ENCODE assay signal across 16 mouse cellular contexts in genomic region chr12:30698256-30698655, GRCm38 (mm10).
DNase-seq lines count a peak whose midpoint lies in the region; ATAC-seq and TF ChIP-seq lines count a peak whose summit lies in the region.
"Had no signal": no experiment of that assay in that cellular context is flagged by ENCODE, and none has a peak within 500 bp of the region (broad histone marks: within the 10 kb centered on the region; RNA-seq: fewer than 3 reads in every experiment).

No protein-coding gene starts in this region.

- H3K4me3 ChIP-seq in lung, embryonic 14.5 days (ENCODE audit: low read depth, low read length), result no peak overlapping the region
- H3K4me3 ChIP-seq: erythroblast, embryonic 14.5 days; hindbrain, embryonic 10.5 days; intestine, embryonic 15.5 days; megakaryocyte, embryonic 14.5 days had no signal

- no peak for TF ChIP-seq CTCF in lung, embryonic 14.5 days (IDR thresholded peaks at IDR 0.05; ENCODE audit: low read depth)

- no peaks in the 10 kb centered on the region for H3K9me3 ChIP-seq in lung, embryonic 14.5 days (ENCODE audit: low read depth, low read length)
- H3K9me3 ChIP-seq: hindbrain, embryonic 10.5 days; intestine, embryonic 15.5 days; megakaryocyte, embryonic 14.5 days had no signal

- ATAC-seq in lung, embryonic 14.5 days (ENCODE audit: insufficient read depth), result no peak
- ATAC-seq in megakaryocyte, adult 5-6 weeks (ENCODE audit: poor library complexity, severe bottlenecking), result no peak
- ATAC-seq: activated CD4-positive, CD25-positive, alpha-beta regulatory T cell, adult 4 months; CD4-positive, CD25-positive, alpha-beta regulatory T cell, adult 4 months; intestine, embryonic 15.5 days; liver, postnatal 0 days had no signal

- no peak overlapping the region for H3K9ac ChIP-seq in lung, embryonic 14.5 days
- H3K9ac ChIP-seq: intestine, embryonic 15.5 days; liver, postnatal 0 days had no signal

- 65% methylated on average over 6 of the region's 6 CpGs for WGBS in lung, embryonic 14.5 days

- H3K27ac ChIP-seq in lung, embryonic 14.5 days (ENCODE audit: low read depth), result no peak overlapping the region
- H3K27ac ChIP-seq: hindbrain, embryonic 10.5 days; intestine, embryonic 15.5 days had no signal

- DNase-seq in lung, embryonic 14.5 days, result peak; percentile 19
- no peak for DNase-seq in lung, postnatal 4 days
- peak; percentile 40 to 56 for DNase-seq in frontal cortex, postnatal 14 days (ENCODE audit: low spot score in 2 of 2)
- peak; percentile 25 to 55 for DNase-seq in left cerebral cortex, adult 18-20 months (ENCODE audit: low spot score in 2 of 2)
- DNase-seq in right cerebral cortex, postnatal 25 days, result peak; percentile 54
- no peak for DNase-seq in kidney, postnatal 14 days
- DNase-seq: cerebellum, adult 2 months; kidney, postnatal 25 days; liver, postnatal 0 days had no signal

- no peak overlapping the region for H3K4me2 ChIP-seq in lung, embryonic 14.5 days
- H3K4me2 ChIP-seq: intestine, embryonic 15.5 days had no signal

- H3K36me3 ChIP-seq in lung, embryonic 14.5 days (ENCODE audit: insufficient read depth), result no peaks in the 10 kb centered on the region
- H3K36me3 ChIP-seq: hindbrain, embryonic 10.5 days; intestine, embryonic 15.5 days had no signal

- no peaks in the 10 kb centered on the region for H3K27me3 ChIP-seq in lung, embryonic 14.5 days (ENCODE audit: insufficient read depth, low read length)
- H3K27me3 ChIP-seq: intestine, embryonic 15.5 days; megakaryocyte, embryonic 14.5 days had no signal

- H3K4me1 ChIP-seq in lung, embryonic 14.5 days (ENCODE audit: insufficient read depth), result no peaks in the 10 kb centered on the region
- H3K4me1 ChIP-seq: hindbrain, embryonic 10.5 days; intestine, embryonic 15.5 days; megakaryocyte, embryonic 14.5 days had no signal

Comparison
In these comparisons a context has a peak if more than half of its experiments do, and no peak if none do; other contexts are left out.
1. DNase-seq: peak in lung, embryonic 14.5 days (single experiment), frontal cortex, postnatal 14 days (2 of 2), left cerebral cortex, adult 18-20 months (2 of 2) and right cerebral cortex, postnatal 25 days (single experiment); none in lung, postnatal 4 days (0 of 2) and kidney, postnatal 14 days (single experiment).